Mouse (Mus musculus): ENCODE results near the gene Kcnab3.

GRCm38 (mm10) chr11:69365722-69366121, 39.7 kb downstream of the Kcnab3 start:
- TF ChIP-seq POLR2A (IDR thresholded peaks at IDR 0.05; ENCODE audit: insufficient read length, low read depth) (no peak), MAX (IDR thresholded peaks at IDR 0.05; ENCODE audit: low read depth) (no peak), E2F4 (IDR thresholded peaks at IDR 0.05; ENCODE audit: insufficient read depth) (no peak), REST (IDR thresholded peaks at IDR 0.05; ENCODE audit: insufficient read depth, insufficient read length) (no peak), MYOD1 (IDR thresholded peaks at IDR 0.05; ENCODE audit: control insufficient read depth in 1 of 3, insufficient read length in 2 of 3, low read depth in 2 of 3) (peak in 1 of 3 experiments; percentile 18), POLR2AphosphoS2 (IDR thresholded peaks at IDR 0.05; ENCODE audit: insufficient read length, low read depth) (no peak), TCF12 (IDR thresholded peaks at IDR 0.05; ENCODE audit: insufficient read depth, poor library complexity, severe bottlenecking) (no peak)

Data from myocyte (in vitro differentiated cells).